Mouse (Mus musculus): Measurements from ENCODE around the gene Ier2. TPM values are rescaled to one million over a fixed set of nuclear protein-coding genes. Genes with fewer than 3 reads are reported as not detected.
"Not testable (repeated sequence)": the region's sequence is repeated elsewhere in the genome, so short reads cannot be mapped to it uniquely, and the experiment has no call there.

Ier2 gene
- polyA plus RNA-seq, 1 experiment from 2014 or later: 22.5 TPM

GRCm38 (mm10) chr8:84687003-84687704, 24.5 kb upstream of the Ier2 start:
- Histone ChIP-seq H3K36me3 (ENCODE audit: control insufficient read depth, insufficient read depth) (0 out of 2 replicates have a peak, but pooled peaks cover 2% of the 10 kb centered on the region), H3K4me1 (replicated peaks; ENCODE audit: control insufficient read depth, insufficient read depth, low read length) (peaks cover 41% of the 10 kb centered on the region), H3K9me3 (ENCODE audit: control insufficient read depth, low read length) (no peaks in the 10 kb centered on the region), H3K4me2 (ENCODE audit: low read length) (peak overlapping the region; percentile 56), H3K4me3 (replicated peaks; ENCODE audit: low read length) (peak overlapping the region; percentile 99), H3K9ac (replicated peaks; ENCODE audit: low read depth, low read length) (peak overlapping the region; percentile 95), H3K27ac (ENCODE audit: low read length) (peak overlapping the region; percentile 74), H3K27me3 (replicated peaks; ENCODE audit: control insufficient read depth, insufficient read depth, low read length) (no peaks in the 10 kb centered on the region)
- ATAC-seq: peak; percentile 18
- WGBS: under 1% methylated on average over 58 of the region's 62 CpGs

GRCm38 (mm10) chr8:84686191-84687002, 23.7 kb upstream of the Ier2 start, which contains the start of gene Trmt1:
TSS of gene Trmt1 (plus strand) at chr8:84686307.
- WGBS: 6% methylated on average over 20 of the region's 20 CpGs
- H3K4me3 ChIP-seq (replicated peaks; ENCODE audit: low read length): peak within 1 kb of the TSS; percentile 99
- ATAC-seq: no peak
- 0 out of 2 replicates have a peak, but pooled peaks cover 2% of the 10 kb centered on the region for H3K36me3 ChIP-seq (ENCODE audit: control insufficient read depth, insufficient read depth)
- H3K9me3 ChIP-seq (ENCODE audit: control insufficient read depth, low read length): no peaks in the 10 kb centered on the region
- no peaks in the 10 kb centered on the region for H3K27me3 ChIP-seq (replicated peaks; ENCODE audit: control insufficient read depth, insufficient read depth, low read length)
- H3K4me2 ChIP-seq (ENCODE audit: low read length): peak within 1 kb of the TSS; percentile 56
- peak within 1 kb of the TSS; percentile 95 for H3K9ac ChIP-seq (replicated peaks; ENCODE audit: low read depth, low read length)
- no peak within 1 kb of the TSS for H3K27ac ChIP-seq (ENCODE audit: low read length)
- H3K4me1 ChIP-seq (replicated peaks; ENCODE audit: control insufficient read depth, insufficient read depth, low read length): peaks cover 41% of the 10 kb centered on the region

- H3K27me3 ChIP-seq (replicated peaks; ENCODE audit: control insufficient read depth, insufficient read depth, low read length): no peaks in the 10 kb centered on the region
- no peak overlapping the region for H3K27ac ChIP-seq (ENCODE audit: low read length)
- no peak overlapping the region for H3K9ac ChIP-seq (replicated peaks; ENCODE audit: low read depth, low read length)
- no peaks in the 10 kb centered on the region for H3K36me3 ChIP-seq (ENCODE audit: control insufficient read depth, insufficient read depth)
- no peak for ATAC-seq
- H3K4me2 ChIP-seq (ENCODE audit: low read length): no peak overlapping the region
- peaks cover 32% of the 10 kb centered on the region for H3K4me1 ChIP-seq (replicated peaks; ENCODE audit: control insufficient read depth, insufficient read depth, low read length)
- 35% methylated on average over 3 of the region's 3 CpGs for WGBS
- no peak overlapping the region for H3K4me3 ChIP-seq (replicated peaks; ENCODE audit: low read length)
- H3K9me3 ChIP-seq (ENCODE audit: control insufficient read depth, low read length): no peaks in the 10 kb centered on the region
These were observed 21.9 kb upstream of the Ier2 start for GRCm38 (mm10) chr8:84684537-84684936.

GRCm38 (mm10) chr8:84682257-84682656, 19.6 kb upstream of the Ier2 start:
- Histone ChIP-seq H3K4me2 (ENCODE audit: low read length) (no peak overlapping the region), H3K27me3 (replicated peaks; ENCODE audit: control insufficient read depth, insufficient read depth, low read length) (no peaks in the 10 kb centered on the region), H3K27ac (ENCODE audit: low read length) (no peak overlapping the region), H3K4me3 (replicated peaks; ENCODE audit: low read length) (no peak overlapping the region), H3K9me3 (ENCODE audit: control insufficient read depth, low read length) (no peaks in the 10 kb centered on the region), H3K9ac (replicated peaks; ENCODE audit: low read depth, low read length) (no peak overlapping the region), H3K36me3 (ENCODE audit: control insufficient read depth, insufficient read depth) (no peaks in the 10 kb centered on the region), H3K4me1 (replicated peaks; ENCODE audit: control insufficient read depth, insufficient read depth, low read length) (peaks cover 20% of the 10 kb centered on the region)
- 76% methylated on average over 2 of the region's 2 CpGs for WGBS
- no peak for ATAC-seq

- WGBS: 82% methylated on average over 2 of the region's 2 CpGs
- H3K4me2 ChIP-seq (ENCODE audit: low read length): no peak overlapping the region
- no peaks in the 10 kb centered on the region for H3K9me3 ChIP-seq (ENCODE audit: control insufficient read depth, low read length)
- H3K9ac ChIP-seq (replicated peaks; ENCODE audit: low read depth, low read length): no peak overlapping the region
- H3K27ac ChIP-seq (ENCODE audit: low read length): no peak overlapping the region
- H3K36me3 ChIP-seq (ENCODE audit: control insufficient read depth, insufficient read depth): no peaks in the 10 kb centered on the region
- peaks cover 17% of the 10 kb centered on the region for H3K4me1 ChIP-seq (replicated peaks; ENCODE audit: control insufficient read depth, insufficient read depth, low read length)
- H3K27me3 ChIP-seq (replicated peaks; ENCODE audit: control insufficient read depth, insufficient read depth, low read length): no peaks in the 10 kb centered on the region
- no peak overlapping the region for H3K4me3 ChIP-seq (replicated peaks; ENCODE audit: low read length)
- ATAC-seq: no peak
These were observed 18.8 kb upstream of the Ier2 start for GRCm38 (mm10) chr8:84681476-84681875.

GRCm38 (mm10) chr8:84677305-84677704, 14.7 kb upstream of the Ier2 start:
- 92% methylated on average over 5 of the region's 5 CpGs for WGBS
- Histone ChIP-seq H3K9me3 (ENCODE audit: control insufficient read depth, low read length) (no peaks in the 10 kb centered on the region), H3K27me3 (replicated peaks; ENCODE audit: control insufficient read depth, insufficient read depth, low read length) (no peaks in the 10 kb centered on the region), H3K27ac (ENCODE audit: low read length) (no peak overlapping the region), H3K4me2 (ENCODE audit: low read length) (no peak overlapping the region), H3K4me1 (replicated peaks; ENCODE audit: control insufficient read depth, insufficient read depth, low read length) (no peaks in the 10 kb centered on the region), H3K4me3 (replicated peaks; ENCODE audit: low read length) (no peak overlapping the region), H3K36me3 (ENCODE audit: control insufficient read depth, insufficient read depth) (peaks cover 17% of the 10 kb centered on the region), H3K9ac (replicated peaks; ENCODE audit: low read depth, low read length) (no peak overlapping the region)
- ATAC-seq: no peak

- H3K4me2 ChIP-seq (ENCODE audit: low read length); H3K9me3 ChIP-seq (ENCODE audit: control insufficient read depth, low read length); H3K4me1 ChIP-seq (replicated peaks; ENCODE audit: control insufficient read depth, insufficient read depth, low read length); H3K27ac ChIP-seq (ENCODE audit: low read length); H3K4me3 ChIP-seq (replicated peaks; ENCODE audit: low read length); H3K27me3 ChIP-seq (replicated peaks; ENCODE audit: control insufficient read depth, insufficient read depth, low read length); ATAC-seq; H3K9ac ChIP-seq (replicated peaks; ENCODE audit: low read depth, low read length): not testable (repeated sequence)
- H3K36me3 ChIP-seq (ENCODE audit: control insufficient read depth, insufficient read depth): peaks cover 17% of the 10 kb centered on the region
- 91% methylated on average over 5 of the region's 5 CpGs for WGBS
These were observed 7.8 kb upstream of the Ier2 start for GRCm38 (mm10) chr8:84670295-84671006.

GRCm38 (mm10) chr8:84668731-84669485, 6.3 kb upstream of the Ier2 start:
- Histone ChIP-seq H3K4me3 (replicated peaks; ENCODE audit: low read length) (no peak overlapping the region), H3K36me3 (ENCODE audit: control insufficient read depth, insufficient read depth) (peaks cover 6% of the 10 kb centered on the region), H3K27ac (ENCODE audit: low read length) (no peak overlapping the region), H3K9ac (replicated peaks; ENCODE audit: low read depth, low read length) (no peak overlapping the region), H3K9me3 (ENCODE audit: control insufficient read depth, low read length) (no peaks in the 10 kb centered on the region), H3K4me2 (ENCODE audit: low read length) (no peak overlapping the region), H3K4me1 (replicated peaks; ENCODE audit: control insufficient read depth, insufficient read depth, low read length) (peaks cover 13% of the 10 kb centered on the region), H3K27me3 (replicated peaks; ENCODE audit: control insufficient read depth, insufficient read depth, low read length) (no peaks in the 10 kb centered on the region)
- WGBS: 92% methylated on average over 6 of the region's 6 CpGs
- ATAC-seq: no peak

All from forebrain, embryonic 16.5 days (tissue).